Mouse (Mus musculus): Measurements from ENCODE around the gene Syvn1. TPM values are rescaled to one million over a fixed set of nuclear protein-coding genes. Genes with fewer than 3 reads are reported as not detected.

The Syvn1 gene
- polyA plus RNA-seq, 1 experiment = 32.8 TPM

DNA sequence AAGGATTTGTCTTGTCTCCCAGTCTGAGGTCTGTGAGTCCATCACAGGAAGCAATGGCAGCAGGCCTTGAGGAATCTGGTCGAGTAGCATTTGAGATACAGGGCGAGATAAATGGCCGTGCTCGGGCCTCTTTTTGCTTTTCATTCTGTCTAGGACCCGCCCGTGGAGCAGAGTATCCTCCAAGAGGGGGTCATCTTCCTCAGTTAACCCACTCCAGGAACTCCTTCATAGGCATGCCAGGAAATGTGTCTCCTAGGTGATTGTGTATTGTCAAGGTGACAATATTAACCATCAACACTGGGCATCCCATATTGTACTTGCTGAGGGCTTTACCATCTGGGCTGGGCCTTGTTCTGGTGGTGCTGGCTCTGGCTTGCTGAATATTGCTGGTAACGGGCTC is 47.7 kb downstream of the Syvn1 start, which contains the start of gene AC131692.1:
AC131692.1 (plus strand) TSS at position 301 of the 400 bp plus-strand sequence.
- H3K36me3 ChIP-seq (ENCODE audit: control insufficient read depth, insufficient read depth, low read length) = no peaks in the 10 kb centered on the region
- no peaks in the 10 kb centered on the region for H3K4me1 ChIP-seq (ENCODE audit: control insufficient read depth, insufficient read depth, low read length)
- H3K27ac ChIP-seq (ENCODE audit: insufficient read depth, low read depth, low read length) = no peak within 1 kb of the TSS
- H3K4me3 ChIP-seq (ENCODE audit: insufficient read depth, low read depth, low read length) = no peak within 1 kb of the TSS
- DNase-seq = no peak
- TF ChIP-seq POLR2A (IDR thresholded peaks at IDR 0.05; ENCODE audit: low read depth, low read length) (no peak), CTCF (conservative IDR thresholded peaks at IDR 0.05; ENCODE audit: insufficient read depth, insufficient read length, low read depth, low read length) (no peak)
- no peaks in the 10 kb centered on the region for H3K27me3 ChIP-seq (replicated peaks; ENCODE audit: control insufficient read depth, insufficient read depth, low read length)
- WGBS = 92% methylated on average over 7 of the region's 7 CpGs

DNA sequence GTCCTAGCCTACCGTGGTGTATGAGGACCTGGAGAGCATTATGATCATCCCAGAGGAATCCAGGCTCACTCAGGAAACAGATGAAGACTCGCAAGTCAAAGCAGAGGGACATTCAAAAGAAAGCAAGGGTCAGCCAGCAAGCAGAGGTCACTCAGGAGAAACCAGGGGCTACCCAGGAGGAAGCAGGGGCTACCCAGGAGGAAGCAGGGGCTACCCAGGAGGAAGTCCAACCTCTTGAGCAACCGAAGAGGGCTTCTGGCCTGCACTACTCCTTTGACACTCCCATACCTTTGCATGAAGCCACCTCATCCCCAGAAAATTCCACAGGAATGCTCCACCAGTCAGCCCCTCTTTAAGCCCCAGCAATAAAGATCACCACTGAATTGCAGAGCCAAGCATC is 51.5 kb downstream of the Syvn1 start:
- no peak overlapping the region for H3K4me3 ChIP-seq (ENCODE audit: insufficient read depth, low read depth, low read length)
- H3K27me3 ChIP-seq (replicated peaks; ENCODE audit: control insufficient read depth, insufficient read depth, low read length) = no peaks in the 10 kb centered on the region
- TF ChIP-seq POLR2A (IDR thresholded peaks at IDR 0.05; ENCODE audit: low read depth, low read length) (no peak), CTCF (conservative IDR thresholded peaks at IDR 0.05; ENCODE audit: insufficient read depth, insufficient read length, low read depth, low read length) (no peak)
- peak; percentile 19 for DNase-seq
- no peaks in the 10 kb centered on the region for H3K4me1 ChIP-seq (ENCODE audit: control insufficient read depth, insufficient read depth, low read length)
- no peaks in the 10 kb centered on the region for H3K36me3 ChIP-seq (ENCODE audit: control insufficient read depth, insufficient read depth, low read length)
- H3K27ac ChIP-seq (ENCODE audit: insufficient read depth, low read depth, low read length) = no peak overlapping the region
- 86% methylated on average over 3 of the region's 3 CpGs for WGBS

DNA sequence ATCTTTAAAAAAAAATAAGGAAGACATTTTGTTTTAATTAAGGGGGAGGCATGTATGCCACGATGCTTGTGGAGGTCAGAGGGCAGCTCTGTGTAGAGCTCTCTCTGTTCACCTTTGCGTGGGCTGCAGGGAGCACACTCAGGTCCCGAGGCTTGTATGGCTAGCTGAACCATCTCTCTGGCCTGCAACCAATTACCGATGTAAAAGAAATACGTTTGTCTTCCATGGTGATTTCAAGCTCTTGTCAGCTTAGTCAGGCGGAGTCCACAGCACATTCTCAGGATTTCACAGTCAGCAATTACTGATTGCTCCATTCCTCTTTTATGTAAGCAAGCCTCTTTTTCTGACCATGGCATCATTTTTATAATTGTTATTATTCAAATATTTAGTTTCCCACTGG is 54.8 kb downstream of the Syvn1 start:
- no peak overlapping the region for H3K27ac ChIP-seq (ENCODE audit: insufficient read depth, low read depth, low read length)
- no peaks in the 10 kb centered on the region for H3K4me1 ChIP-seq (ENCODE audit: control insufficient read depth, insufficient read depth, low read length)
- 70% methylated on average over 6 of the region's 6 CpGs for WGBS
- H3K36me3 ChIP-seq (ENCODE audit: control insufficient read depth, insufficient read depth, low read length) = no peaks in the 10 kb centered on the region
- no peaks in the 10 kb centered on the region for H3K27me3 ChIP-seq (replicated peaks; ENCODE audit: control insufficient read depth, insufficient read depth, low read length)
- TF ChIP-seq POLR2A (IDR thresholded peaks at IDR 0.05; ENCODE audit: low read depth, low read length) (no peak), CTCF (conservative IDR thresholded peaks at IDR 0.05; ENCODE audit: insufficient read depth, insufficient read length, low read depth, low read length) (no peak)
- no peak overlapping the region for H3K4me3 ChIP-seq (ENCODE audit: insufficient read depth, low read depth, low read length)
- DNase-seq = no peak

DNA sequence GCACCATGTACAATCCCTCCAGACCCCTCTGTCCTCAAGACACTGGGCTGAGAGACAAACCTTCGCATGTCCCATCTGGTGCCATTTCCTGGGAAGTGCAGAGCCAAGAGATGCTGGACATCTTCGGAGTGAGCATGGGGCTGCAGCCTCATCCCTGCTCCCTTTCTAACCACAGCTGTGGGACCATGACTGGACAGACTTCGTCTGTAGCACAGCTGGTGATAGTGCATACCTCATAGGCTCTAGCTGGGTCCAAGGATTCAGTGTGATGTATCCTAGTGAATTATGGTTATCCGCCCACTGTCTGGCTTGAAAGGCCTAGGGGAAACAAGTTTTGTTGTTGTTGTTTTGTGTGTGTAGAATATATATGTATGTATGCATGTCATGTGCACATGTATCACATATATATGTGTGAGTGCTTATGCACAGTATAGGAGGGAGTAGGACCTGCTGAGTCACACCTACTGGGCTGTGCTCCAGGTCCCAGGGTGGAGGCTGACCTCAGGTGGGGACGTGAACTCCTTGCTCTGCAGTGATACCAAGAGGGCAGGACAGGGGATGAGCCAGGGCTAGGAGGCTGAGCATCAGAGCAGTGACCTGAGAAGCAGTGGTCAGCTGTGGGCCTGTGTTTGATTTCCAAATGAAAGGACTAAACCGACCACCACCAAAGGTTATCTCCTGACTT is 55.9 kb downstream of the Syvn1 start:
- Histone ChIP-seq H3K4me3 (ENCODE audit: insufficient read depth, low read depth, low read length) (no peak overlapping the region), H3K27ac (ENCODE audit: insufficient read depth, low read depth, low read length) (no peak overlapping the region), H3K36me3 (ENCODE audit: control insufficient read depth, insufficient read depth, low read length) (no peaks in the 10 kb centered on the region), H3K4me1 (ENCODE audit: control insufficient read depth, insufficient read depth, low read length) (no peaks in the 10 kb centered on the region), H3K27me3 (replicated peaks; ENCODE audit: control insufficient read depth, insufficient read depth, low read length) (no peaks in the 10 kb centered on the region)
- no peak for DNase-seq
- WGBS = 71% methylated on average over 6 of the region's 6 CpGs
- TF ChIP-seq POLR2A (IDR thresholded peaks at IDR 0.05; ENCODE audit: low read depth, low read length) (no peak), CTCF (conservative IDR thresholded peaks at IDR 0.05; ENCODE audit: insufficient read depth, insufficient read length, low read depth, low read length) (no peak)

Other genes starting within 250 kb of the Syvn1 start
- gene Frmd8, start 171.3 kb upstream of the Syvn1 start, polyA plus RNA-seq (2012; rRNA removed) = 18.5 and 23.1 TPM in 2 replicates
- 52.7 and 63.4 TPM in 2 replicates for gene Slc25a45, start 168.8 kb upstream of the Syvn1 start, polyA plus RNA-seq (2012; rRNA removed)
- 0.52 and 0.73 TPM in 2 replicates for gene Tigd3, start 152.4 kb upstream of the Syvn1 start, polyA plus RNA-seq (2012; rRNA removed)
- 71.5 and 79.7 TPM in 2 replicates for gene Dpf2, start 133.6 kb upstream of the Syvn1 start, polyA plus RNA-seq (2012; rRNA removed)
- gene Cdc42ep2, start 121.8 kb upstream of the Syvn1 start, polyA plus RNA-seq (2012; rRNA removed) = 12.0 and 12.2 TPM in 2 replicates
- gene Pola2, start 82.4 kb upstream of the Syvn1 start, polyA plus RNA-seq (2012; rRNA removed) = 24.9 and 26.2 TPM in 2 replicates
- not detected in 2 replicates for gene Slc22a20, start 60.4 kb upstream of the Syvn1 start, polyA plus RNA-seq (2012; rRNA removed)
- gene Capn1, start 30.7 kb upstream of the Syvn1 start, polyA plus RNA-seq (2012; rRNA removed) = 36.0 and 38.0 TPM in 2 replicates
- 32.0 and 37.3 TPM in 2 replicates for gene Mrpl49, start 11.2 kb downstream of the Syvn1 start, polyA plus RNA-seq (2012; rRNA removed)
- gene Fau, start 11.3 kb downstream of the Syvn1 start, polyA plus RNA-seq (2012; rRNA removed) = 882 and 1,017 TPM in 2 replicates
- gene Znhit2, start 14.6 kb downstream of the Syvn1 start, polyA plus RNA-seq (2012; rRNA removed) = 42.3 and 57.7 TPM in 2 replicates
- gene Tm7sf2, start 21.8 kb downstream of the Syvn1 start, polyA plus RNA-seq (2012; rRNA removed) = 31.2 and 38.4 TPM in 2 replicates
- gene Vps51, start 30.7 kb downstream of the Syvn1 start, polyA plus RNA-seq (2012; rRNA removed) = 65.0 and 67.1 TPM in 2 replicates
- gene Tmem262, start 33.5 kb downstream of the Syvn1 start, polyA plus RNA-seq (2012; rRNA removed) = 0.58 TPM in 1 of 2 replicates, not detected in the other
- gene Gm28374, start 35.7 kb downstream of the Syvn1 start, polyA plus RNA-seq (2012; rRNA removed) = not detected in 2 replicates
- gene Zfpl1, start 38.4 kb downstream of the Syvn1 start, polyA plus RNA-seq (2012; rRNA removed) = 70.2 and 77.1 TPM in 2 replicates
- gene Cdca5, start 38.4 kb downstream of the Syvn1 start, polyA plus RNA-seq (2012; rRNA removed) = 0.37 and 0.67 TPM in 2 replicates
- not detected in 2 replicates for gene AC131692.1, start 47.8 kb downstream of the Syvn1 start, polyA plus RNA-seq (2012; rRNA removed)
- gene Naaladl1, start 59.2 kb downstream of the Syvn1 start, polyA plus RNA-seq (2012; rRNA removed) = 2.0 and 2.1 TPM in 2 replicates
- 23.8 and 30.3 TPM in 2 replicates for gene Sac3d1, start 72.1 kb downstream of the Syvn1 start, polyA plus RNA-seq (2012; rRNA removed)
- 28.7 and 35.0 TPM in 2 replicates for gene Snx15, start 81.7 kb downstream of the Syvn1 start, polyA plus RNA-seq (2012; rRNA removed)
- 4.8 and 5.5 TPM in 2 replicates for gene Batf2, start 94.4 kb downstream of the Syvn1 start, polyA plus RNA-seq (2012; rRNA removed)
- 144 and 157 TPM in 2 replicates for gene Arl2, start 95.0 kb downstream of the Syvn1 start, polyA plus RNA-seq (2012; rRNA removed)
- gene Majin, start 137.8 kb downstream of the Syvn1 start, polyA plus RNA-seq (2012; rRNA removed) = 0.16 and 0.28 TPM in 2 replicates
- 0.16 and 0.65 TPM in 2 replicates for gene Gpha2, start 179.8 kb downstream of the Syvn1 start, polyA plus RNA-seq (2012; rRNA removed)
- gene Ppp2r5b, start 189.3 kb downstream of the Syvn1 start, polyA plus RNA-seq (2012; rRNA removed) = 32.1 and 36.5 TPM in 2 replicates
- 27.4 and 33.2 TPM in 2 replicates for gene Atg2a, start 195.1 kb downstream of the Syvn1 start, polyA plus RNA-seq (2012; rRNA removed)
- gene Ehd1, start 230.1 kb downstream of the Syvn1 start, polyA plus RNA-seq (2012; rRNA removed) = 224 and 317 TPM in 2 replicates

Data from kidney, adult 2 months (tissue).